Mouse (Mus musculus) right cerebral cortex, postnatal 36 days (tissue): ENCODE data around the gene Olfr204.
"Not testable (repeated sequence)": the region's sequence is repeated elsewhere in the genome, so short reads cannot be mapped to it uniquely, and the experiment has no call there.

ENCODE experiments used
- DNase-seq, 2 experiments: peaks; one replicate each; pipeline ENCODE4 v3.0.0; 2022; ENCODE audit warnings: low spot score in 2 of 2, mixed read lengths in 1 of 2

Olfr204 gene

DNA sequence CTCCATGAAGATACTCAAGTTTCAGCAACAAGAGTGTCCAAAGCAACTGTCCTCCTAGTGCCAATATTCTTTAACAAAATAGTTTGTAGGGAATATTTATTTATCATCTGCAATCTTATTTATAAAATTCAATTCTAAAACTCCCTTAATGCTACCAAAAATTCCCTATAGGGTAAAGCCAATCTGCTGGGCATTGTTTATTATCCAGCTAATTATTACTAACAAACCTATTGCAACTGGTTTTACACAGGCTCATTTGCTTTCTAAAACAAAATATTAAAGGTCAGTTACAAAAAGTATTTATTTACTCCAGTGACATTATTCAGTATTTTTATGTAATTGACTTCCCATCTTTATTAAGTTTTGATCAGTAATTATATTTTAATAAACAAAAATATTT, at the start of gene Olfr204:
Gene Olfr204, minus strand, starts transcription at position 101 of the 400 bp plus-strand sequence.
- no peak for DNase-seq

DNA sequence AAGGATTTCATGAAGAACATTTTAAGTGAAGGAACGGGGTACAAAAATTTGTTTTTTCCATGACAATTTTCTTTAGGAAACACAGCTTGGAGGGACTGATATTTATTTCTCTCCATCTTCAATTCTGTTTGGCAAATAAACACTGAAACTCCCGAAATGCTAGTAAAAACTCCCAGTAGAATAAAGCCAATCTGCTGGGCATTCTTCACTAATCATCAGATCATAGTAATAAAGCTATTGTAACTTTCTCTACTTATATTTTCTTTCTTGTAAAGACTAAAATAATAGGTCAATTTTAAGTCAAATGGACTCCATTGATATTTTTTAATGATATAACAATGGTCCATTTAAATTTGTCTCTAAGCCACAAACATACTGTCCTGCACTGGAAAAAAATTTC, 45.8 kb upstream of the Olfr204 start, which contains the start of gene Olfr209:
Gene Olfr209, minus strand, starts transcription at position 101 of the 400 bp plus-strand sequence.
- no peak for DNase-seq

DNA sequence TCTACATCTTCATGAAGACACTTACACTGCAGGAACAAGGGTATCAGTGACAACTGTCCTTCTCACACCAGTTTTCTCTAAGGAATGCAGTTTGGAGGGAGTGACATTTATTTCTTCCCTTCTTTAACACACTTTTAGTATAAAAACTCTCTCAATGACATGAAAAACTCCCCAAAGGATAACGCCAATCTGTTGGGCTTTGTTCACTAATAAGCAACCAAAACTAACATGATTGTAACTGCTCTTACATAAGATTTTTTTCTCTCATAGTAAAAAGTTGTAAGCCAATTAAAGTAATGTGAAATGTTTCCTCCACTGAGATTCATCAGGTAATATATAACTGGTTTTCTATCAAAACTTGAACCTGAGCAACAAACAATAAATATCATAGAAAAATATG, 31.1 kb upstream of the Olfr204 start, which contains the start of gene Olfr206:
Gene Olfr206, minus strand, starts transcription at position 101 of the 400 bp plus-strand sequence.
- no peak for DNase-seq

GRCm38 (mm10) chr16:59331038-59331437, 13.0 kb upstream of the Olfr204 start, which contains the start of gene Olfr205:
Gene Olfr205, minus strand, starts transcription at chr16:59331138.
- no peak for DNase-seq

- DNase-seq, result not testable (repeated sequence)
Measured at GRCm38 (mm10) chr16:59323262-59323661, 5.2 kb upstream of the Olfr204 start.

DNA sequence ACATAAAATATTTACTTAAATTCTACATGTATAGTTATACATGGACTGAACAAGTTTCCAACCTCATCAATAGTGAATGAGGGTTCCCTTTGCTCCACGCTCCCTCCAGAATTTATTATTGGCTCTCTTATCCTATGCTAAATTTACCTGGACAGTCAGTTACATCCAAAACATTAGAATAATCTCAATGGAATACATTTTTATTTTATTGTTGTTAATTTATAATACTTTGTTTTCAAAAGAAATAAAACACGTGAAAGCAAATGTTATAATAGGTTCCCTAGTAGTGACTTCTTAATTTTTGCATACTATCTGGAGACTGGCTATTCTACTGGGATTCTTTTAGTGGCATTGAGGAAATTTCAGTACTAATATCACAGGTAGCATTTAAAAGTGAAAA, 19.5 kb downstream of the Olfr204 start, which contains the start of gene Olfr203:
Gene Olfr203, plus strand, starts transcription at position 301 of the 400 bp plus-strand sequence.
- DNase-seq, result no peak

DNA sequence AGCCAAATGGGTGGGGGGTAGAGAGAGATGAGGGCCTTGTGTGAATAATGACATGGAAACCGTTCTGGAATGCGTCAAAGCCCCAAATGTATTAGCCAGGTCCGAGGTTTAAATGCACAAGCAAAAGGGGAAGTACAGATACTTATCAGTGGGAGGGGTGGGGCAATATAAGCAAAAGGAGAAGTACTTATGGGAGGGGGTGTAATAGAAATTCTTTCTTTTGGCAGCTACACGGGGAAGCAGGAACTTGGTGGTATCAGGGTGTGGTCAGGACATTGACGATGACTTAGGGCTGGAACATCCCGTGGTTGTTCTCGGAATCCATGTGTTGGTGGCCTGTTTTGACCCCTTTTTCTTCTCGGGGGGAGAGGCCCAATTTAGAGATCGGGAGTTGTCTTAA, 30.5 kb downstream of the Olfr204 start:
- DNase-seq, result not testable (repeated sequence)

DNA sequence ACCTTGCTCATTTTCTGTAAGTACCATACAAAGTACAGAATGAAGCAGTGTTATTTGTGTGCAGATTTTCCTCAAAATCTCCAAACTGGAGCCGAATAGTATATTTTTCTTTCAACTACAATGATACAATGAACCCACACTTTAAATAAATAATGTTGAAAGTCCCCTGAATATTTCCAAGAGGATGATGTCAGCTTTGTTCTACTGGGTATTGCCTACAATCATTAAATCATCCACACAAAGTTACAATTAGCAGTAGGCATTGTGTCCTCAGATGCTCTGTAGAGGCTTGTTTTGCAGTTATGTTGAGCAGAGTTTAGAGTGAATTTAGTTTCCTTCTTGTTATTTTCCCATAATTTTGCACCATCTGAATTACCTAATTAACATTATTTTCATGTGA, 31.4 kb downstream of the Olfr204 start, which contains the start of gene Olfr202:
Gene Olfr202, minus strand, starts transcription at position 101 of the 400 bp plus-strand sequence.
- no peak for DNase-seq

DNA sequence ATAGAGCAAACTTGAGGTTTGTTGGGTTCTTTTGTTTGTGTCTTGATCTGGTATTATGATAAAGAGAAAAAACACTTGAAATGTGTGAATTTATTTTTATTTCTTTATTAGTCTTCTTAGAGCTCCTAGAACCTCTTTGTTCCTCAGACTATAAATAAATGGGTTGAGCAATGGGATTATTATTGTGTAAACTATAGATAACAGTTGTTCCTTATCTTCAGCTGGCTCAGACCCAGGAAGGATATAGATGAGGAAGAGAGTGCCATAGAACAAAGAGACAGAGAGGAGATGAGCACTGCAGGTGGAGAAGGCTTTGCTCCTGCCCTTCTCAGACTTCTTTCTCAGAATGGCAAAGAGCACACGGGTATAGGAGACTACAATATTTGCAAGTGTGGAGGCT, 34.6 kb downstream of the Olfr204 start:
- no peak for DNase-seq

DNA sequence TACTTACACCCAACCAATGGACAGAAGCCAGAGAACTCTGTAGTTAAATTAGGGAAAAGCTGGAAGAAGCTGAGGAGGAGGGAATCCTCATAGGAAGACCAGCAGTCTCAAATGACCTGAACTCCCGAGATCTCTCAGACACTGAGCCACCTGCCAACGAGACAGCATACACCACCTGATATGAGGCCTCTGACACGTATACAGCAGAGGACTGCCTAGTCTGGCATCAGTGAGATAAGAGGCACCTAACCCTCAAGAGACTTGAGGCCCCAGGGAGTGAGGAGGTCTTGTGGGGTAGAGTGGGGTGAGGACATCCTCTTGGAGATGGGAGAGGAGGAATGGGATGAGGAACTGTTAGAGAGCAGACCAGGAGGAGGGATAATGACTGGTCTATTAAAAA, 37.5 kb downstream of the Olfr204 start:
- no peak for DNase-seq

- not testable (repeated sequence) for DNase-seq
Measured at GRCm38 (mm10) chr16:59272532-59272931, 45.5 kb downstream of the Olfr204 start, which contains the start of gene Olfr201. Gene Olfr201, minus strand, starts transcription at chr16:59272632.

DNA sequence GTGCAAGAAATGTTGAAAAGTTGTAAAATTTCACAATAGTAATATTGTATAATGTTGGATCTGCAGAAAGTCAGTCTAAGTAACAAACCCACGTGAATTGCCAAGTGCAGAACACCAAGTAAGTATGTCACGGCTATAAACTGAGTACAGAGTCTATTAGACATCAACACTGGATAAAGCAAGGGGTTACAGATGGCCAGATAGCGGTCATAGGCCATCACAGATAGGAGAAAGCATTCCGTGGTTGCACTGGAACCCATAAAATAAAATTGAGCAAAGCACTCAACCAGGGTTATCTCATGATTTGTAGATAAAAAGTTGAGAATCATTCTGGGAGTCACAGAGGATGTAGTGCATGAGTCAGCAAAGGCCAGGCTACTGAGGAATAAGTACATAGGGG, 49.0 kb downstream of the Olfr204 start:
- not testable (repeated sequence) for DNase-seq
